Mouse (Mus musculus) T-helper 1 cell (primary cell): ENCODE results near the gene Megf11.

Experiments
- in situ Hi-C: fragments of 300-600 bp; cut with MboI, MseI; formaldehyde crosslinking; loops from one replicate; pipeline ENCODE4 v1.15.1; 2025; ENCODE audit warnings: high pct_unique_total_duplicates

Megf11 gene

GRCm38 (mm10) chr9:64385511-64386465 lies at the start of gene Megf11:
Megf11 (plus strand) TSS chr9:64385626.
- in situ Hi-C loops, result no loop called here

DNA sequence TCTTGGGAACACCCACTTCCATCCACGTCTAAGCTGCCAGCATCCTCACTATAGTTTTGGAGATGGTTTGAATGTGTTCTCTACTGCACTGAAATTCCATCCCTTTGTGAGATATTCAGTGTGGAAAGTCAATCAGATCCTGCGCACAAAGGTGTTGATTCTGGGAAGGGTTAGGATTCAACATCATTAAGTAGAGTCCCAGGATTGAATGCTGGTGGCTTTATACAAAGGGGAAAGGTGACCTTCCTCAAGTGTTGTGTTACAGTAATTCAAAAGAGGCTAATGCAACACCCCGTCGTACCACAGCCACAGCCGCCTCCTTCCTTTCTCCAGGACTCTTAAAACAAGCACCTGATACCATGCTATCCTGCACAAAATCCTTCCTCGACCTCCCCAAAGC lies 49.6 kb upstream of the Megf11 start:
- in situ Hi-C loops, result loop anchor here (25.0 kb wide), 1 partner anchor 601 kb away; no protein-coding TSS in a partner anchor

- in situ Hi-C loops, result loop anchor here (25.0 kb wide), 1 partner anchor 598 kb away; no protein-coding TSS in a partner anchor
Measured at GRCm38 (mm10) chr9:64339361-64339760, 46.1 kb upstream of the Megf11 start.

- in situ Hi-C loops, result loop anchor here (25.0 kb wide), 1 partner anchor 597 kb away; no protein-coding TSS in a partner anchor
Measured at GRCm38 (mm10) chr9:64340351-64341253, 44.8 kb upstream of the Megf11 start.

GRCm38 (mm10) chr9:64341254-64341566 lies 44.2 kb upstream of the Megf11 start, which contains the start of gene Dis3l:
Dis3l (minus strand) TSS chr9:64341288.
- in situ Hi-C loops, result loop anchor here (25.0 kb wide), 1 partner anchor 596 kb away; no protein-coding TSS in a partner anchor

DNA sequence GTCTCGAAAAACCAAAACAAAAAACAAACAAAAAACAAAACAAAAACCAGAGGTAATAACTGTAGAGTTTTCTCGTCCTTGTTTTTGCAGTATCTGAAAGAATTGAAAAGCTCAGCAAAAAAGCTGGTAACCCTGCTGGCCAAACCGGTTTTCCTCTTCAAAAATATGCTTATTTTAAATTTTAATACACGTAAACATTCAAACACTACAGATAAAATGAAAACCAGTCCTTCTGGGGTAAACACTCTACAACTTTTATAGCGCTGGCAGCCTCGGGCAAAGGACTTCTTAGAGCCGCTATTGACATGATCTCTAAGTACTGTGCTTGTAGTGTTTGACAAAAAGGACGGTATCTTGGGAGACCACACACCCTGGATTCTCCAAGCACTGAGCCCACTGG lies 43.8 kb upstream of the Megf11 start:
- in situ Hi-C loops, result loop anchor here (25.0 kb wide), 1 partner anchor 596 kb away; no protein-coding TSS in a partner anchor

GRCm38 (mm10) chr9:64343656-64344055 lies 41.8 kb upstream of the Megf11 start:
- in situ Hi-C loops, result loop anchor here (25.0 kb wide), 1 partner anchor 594 kb away; no protein-coding TSS in a partner anchor

- in situ Hi-C loops, result loop anchor here (25.0 kb wide), 1 partner anchor 591 kb away; no protein-coding TSS in a partner anchor
Measured at GRCm38 (mm10) chr9:64345931-64346330, 39.5 kb upstream of the Megf11 start.

DNA sequence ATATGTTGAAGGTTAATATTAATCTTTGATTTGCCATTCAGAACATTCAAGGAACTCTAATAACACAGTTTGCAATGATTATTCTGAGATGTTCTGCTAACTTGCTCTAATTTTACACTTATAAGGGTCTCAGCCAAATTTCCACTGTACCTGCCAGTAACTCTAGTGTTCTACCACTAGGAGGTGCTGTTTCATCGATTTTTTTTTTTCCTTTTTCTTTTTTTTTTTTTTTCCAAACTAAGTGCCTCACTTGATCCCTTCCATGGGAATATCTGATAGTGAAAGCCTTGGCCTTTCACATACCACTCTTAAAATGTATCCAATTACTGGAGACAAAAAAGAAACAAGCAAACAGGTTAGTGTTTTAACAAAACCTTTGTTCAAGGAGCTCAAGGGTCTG lies 38.0 kb upstream of the Megf11 start:
- in situ Hi-C loops, result loop anchor here (25.0 kb wide), 1 partner anchor 590 kb away; no protein-coding TSS in a partner anchor

DNA sequence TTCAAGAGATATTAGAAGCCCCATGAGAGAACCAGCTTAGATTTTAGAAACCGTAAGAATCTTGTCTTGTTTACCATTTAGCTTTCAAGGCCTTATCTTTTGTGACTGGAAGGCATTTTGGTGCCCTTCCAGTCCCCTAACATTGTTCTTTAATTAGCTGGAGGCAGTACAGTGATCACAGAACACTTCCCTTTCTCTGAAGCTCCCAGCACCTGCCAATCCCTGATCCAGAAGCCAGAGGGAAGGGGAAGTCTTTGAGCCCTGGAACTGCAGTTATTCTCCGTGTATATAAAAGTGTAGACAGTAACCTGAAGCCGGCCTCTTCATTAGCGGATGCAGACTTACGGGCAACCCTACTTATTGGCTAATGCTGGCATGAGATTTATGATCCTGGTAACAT lies 35.9 kb upstream of the Megf11 start:
- in situ Hi-C loops, result loop anchor here (25.0 kb wide), 1 partner anchor 588 kb away; no protein-coding TSS in a partner anchor

DNA sequence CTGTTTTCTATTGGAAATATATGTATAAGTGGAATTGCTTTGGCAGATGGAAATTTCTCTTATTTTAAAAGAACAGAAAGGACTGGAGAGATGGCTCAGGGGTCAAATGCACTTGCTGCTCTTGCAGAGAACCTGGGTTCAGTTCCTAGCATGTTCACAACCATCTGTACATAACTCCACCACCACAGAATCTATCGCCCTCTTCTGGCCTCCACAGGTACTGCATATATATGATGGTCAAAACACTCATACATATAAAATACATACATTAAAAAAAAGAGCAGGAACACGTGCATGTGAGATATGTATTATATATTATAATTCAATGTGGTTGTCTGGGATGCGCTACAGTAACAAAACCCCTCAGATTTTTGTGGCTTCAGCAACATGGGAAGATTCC lies 34.2 kb upstream of the Megf11 start:
- in situ Hi-C loops, result no loop called here

DNA sequence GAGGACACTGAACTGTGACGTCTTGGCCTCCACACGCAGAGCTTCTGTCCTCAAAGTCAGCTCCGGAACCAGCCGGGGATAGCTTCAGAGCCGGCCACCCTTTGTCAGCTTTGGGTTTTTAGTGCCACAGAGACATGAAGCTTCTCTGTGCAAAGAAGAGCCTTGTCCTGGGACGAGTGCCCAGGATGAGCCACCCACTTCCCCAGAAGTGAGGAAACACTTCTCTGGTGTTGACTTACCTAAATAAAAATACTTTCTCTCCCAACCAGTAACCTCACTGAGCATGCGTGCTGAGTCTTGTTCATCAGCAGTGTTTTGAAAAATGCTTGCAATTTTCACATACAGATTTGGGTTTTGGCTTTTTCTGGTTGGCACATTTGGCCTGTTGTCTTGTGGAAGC lies 29.8 kb upstream of the Megf11 start:
- in situ Hi-C loops, result no loop called here

DNA sequence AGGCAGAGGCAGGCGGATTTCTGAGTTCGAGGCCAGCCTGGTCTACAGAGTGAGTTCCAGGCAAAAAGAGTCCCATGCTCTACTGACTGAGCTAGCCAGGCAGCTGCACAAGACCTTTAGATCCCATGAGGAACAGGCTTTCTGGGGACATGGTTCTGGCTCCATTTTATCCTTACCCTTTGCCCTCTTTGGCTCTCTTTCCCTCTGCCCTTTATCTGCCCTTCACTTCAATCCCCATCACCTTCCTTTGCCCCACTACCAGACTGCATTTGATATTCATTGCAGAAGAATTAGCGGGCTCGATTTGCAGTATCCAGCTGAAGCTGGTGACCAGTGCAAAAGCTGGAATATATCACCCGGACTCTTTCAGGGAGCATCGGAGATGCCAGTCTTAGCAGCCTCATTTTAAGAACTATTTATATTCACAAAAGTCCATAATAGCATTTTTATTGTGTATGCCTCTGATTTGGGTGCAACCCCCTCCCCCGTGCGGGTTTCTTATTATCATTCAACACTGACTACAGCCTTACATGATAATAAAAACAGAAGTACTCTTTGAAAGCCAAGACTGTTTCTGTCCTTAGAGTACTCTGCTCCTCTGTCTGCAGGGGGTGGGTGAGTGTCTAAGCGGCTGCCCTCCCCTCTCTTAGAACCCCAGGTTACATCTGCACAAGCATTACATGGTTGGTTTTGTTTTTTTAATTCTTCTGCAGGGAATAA lies 24.0 kb upstream of the Megf11 start:
- in situ Hi-C loops, result no loop called here

DNA sequence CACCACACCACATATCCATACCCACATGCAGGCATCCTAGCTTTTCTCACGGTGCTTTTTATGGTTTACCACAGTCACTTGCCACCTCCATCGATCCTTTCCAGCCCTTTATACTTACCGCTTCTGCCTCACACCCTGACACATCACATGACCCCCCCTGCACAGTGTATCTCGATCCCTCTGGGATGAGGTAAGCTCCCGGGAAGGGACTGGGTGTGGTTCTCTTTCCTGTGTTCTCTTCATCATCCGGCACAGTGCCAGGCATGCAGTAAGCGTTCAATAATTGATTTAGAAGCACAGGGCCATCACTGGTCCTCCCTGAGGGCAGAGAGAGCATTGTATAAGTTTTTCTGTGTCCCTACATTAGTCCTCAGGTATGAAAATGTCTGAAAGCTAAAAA lies 15.6 kb upstream of the Megf11 start:
- in situ Hi-C loops, result no loop called here

DNA sequence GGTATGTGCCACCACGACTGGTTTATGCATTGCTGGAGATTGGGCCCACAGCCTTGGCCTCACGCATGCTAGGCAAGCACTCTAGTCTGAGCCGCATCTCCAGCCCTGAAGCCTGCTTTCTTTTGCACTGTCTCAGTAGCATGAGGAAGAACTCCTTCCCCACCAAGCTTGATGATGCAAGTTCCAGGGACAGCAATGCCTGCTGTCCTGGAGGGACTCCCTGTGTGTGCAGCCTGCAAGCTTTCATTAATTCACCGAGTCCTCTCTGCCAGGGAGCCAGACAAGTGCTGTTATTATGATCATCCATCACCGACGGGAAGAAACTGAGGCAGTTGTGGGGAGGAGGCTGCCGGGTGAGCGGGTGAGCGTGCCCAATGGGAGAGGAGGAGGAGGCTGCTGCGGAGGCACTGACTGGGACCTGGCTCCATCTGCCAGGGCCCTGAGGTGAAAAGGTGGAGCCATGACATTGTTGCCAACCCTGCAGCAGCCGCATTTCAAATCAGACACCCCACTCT lies 14.1 kb upstream of the Megf11 start:
- in situ Hi-C loops, result no loop called here

GRCm38 (mm10) chr9:64376380-64376779 lies 9.0 kb upstream of the Megf11 start:
- in situ Hi-C loops, result no loop called here

DNA sequence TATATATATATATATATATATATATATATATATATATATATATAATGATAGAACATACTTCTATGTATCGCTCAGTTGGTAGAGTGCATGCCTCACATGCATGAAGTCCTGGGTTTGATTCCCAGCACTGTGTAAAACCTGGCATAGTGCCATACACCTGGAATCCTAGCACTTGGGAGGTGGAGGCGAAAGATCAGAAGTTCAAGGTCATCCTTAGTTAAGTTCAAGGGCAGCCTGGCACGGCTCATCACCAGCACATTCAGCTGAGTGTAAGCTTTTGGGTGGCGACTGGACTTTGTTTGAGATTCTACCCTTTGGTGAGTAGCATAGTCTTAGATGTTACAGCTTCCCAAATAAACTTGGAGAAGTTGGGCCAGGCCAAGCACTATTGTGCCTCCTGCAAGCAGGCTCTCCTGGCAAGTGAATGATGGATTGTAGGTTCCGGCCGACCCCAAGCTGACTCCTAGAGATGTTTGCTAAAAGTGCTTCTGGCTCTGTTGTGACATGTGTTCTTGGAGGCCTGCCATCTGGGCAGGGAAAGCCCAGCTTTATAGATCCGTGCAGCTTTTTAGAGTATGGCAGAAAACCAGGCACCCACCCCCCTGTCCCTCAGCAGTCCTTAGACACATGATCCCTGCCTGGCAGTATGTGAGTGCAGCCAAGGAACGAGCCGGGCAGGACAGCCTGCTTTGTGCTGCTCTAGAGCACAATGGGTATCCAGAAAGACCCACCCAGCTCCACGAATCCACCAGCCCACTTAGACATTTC lies 2.2 kb upstream of the Megf11 start:
- in situ Hi-C loops, result no loop called here

DNA sequence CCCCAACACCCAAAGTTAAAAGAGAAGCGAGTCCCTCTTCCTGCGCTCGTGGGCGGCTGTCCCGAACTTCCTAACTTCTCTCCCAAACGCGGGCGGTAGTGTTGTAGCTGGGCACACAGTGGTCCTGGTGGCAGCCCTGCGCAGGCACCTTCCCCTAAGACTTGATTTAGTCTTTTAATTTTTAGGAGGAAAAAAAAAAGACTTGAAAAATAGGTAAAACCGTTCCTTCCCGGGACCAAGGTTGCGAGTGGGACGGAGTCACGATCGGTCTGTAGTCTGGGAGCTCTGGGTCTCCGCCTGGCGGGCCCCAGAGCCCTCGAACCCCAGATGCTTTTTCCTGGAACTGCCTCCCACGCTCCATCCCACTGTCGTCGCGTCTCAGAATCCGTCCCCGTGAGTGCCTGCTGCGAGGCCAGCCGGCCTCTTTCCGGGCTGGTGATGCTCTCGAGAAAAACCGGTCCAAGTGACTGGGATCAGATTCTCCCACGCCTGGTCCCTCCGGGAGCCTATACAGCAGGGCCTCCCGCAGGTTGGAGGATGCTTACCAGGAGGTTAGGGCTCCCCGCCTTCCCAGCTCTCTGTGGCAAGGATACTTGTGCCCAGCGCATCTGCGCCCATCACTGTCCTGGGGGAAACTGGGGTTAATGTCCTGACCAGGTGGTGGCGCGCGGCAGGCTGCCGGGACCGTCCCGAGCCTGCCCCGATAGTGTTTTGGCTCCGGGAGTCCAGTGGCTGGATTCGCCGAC lies 1.2 kb downstream of the Megf11 start:
- in situ Hi-C loops, result no loop called here

DNA sequence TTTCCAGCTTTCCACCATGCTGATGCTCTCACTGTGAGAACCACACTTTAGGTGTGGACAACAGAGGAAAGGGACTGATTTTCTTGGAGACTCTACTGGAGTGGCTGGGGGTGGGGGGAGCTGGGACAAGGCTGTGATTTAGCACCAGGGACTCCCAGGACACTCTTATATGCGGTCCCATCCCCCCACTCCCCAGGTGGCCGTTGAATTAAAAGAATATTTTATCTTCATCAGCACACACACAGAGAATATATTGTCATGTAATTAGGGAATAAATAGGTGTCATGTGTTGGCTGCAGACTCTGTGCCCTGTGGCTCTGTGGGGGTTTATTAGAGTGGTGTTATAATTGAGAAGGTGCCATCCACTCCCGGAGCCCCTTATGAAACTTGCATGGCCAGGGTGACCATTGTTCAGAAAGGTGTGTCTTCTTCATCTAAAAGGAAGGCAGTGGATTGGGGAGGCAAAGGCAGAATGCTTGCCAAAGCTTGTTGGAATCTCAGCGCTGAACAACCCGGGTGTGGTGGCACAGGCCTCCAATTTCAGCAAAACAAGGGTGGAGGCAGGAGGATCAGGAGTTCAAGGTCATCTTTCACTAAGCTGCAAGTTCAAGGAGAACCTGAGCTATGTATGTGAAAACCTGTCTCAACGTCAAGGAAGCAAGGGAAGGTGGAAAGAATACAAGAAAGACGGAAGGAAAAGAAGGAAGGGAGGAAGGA lies 4.3 kb downstream of the Megf11 start:
- in situ Hi-C loops, result no loop called here
